Mouse (Mus musculus) embryonic fibroblast, embryonic 13.5 days (primary cell): ENCODE data around the gene Itpr2.

Source experiments
- CTCF ChIP-seq: IDR thresholded peaks from 2 replicates; pipeline ENCODE4 v1.5.1; 2011; ENCODE audit warnings: mild to moderate bottlenecking, control low read depth, low read length, moderate library complexity, borderline replicate concordance; ENCODE audit not compliant: insufficient read depth
- POLR2A ChIP-seq: IDR thresholded peaks from 2 replicates; pipeline ENCODE4 v1.6.1; 2011; ENCODE audit warnings: low read depth, mild to moderate bottlenecking, control low read depth, low read length, moderate library complexity

- TF ChIP-seq POLR2A (no peak), CTCF (no peak)
Measured at GRCm38 (mm10) chr6:146125621-146126020, 376.4 kb downstream of the Itpr2 start.
